Mouse (Mus musculus) CH12.LX (cell line): ENCODE data around the gene Dip2b. TPM values are rescaled to one million over a fixed set of nuclear protein-coding genes. Genes with fewer than 3 reads are reported as not detected.

Experiments used
- DNase-seq: peaks from one replicate; pipeline ENCODE4 v3.0.0-alpha.2; 2013; ENCODE audit errors: extremely low read depth
- H3K27ac ChIP-seq: 2 replicates; pipeline ENCODE4 v1.5.1; 2012; ENCODE audit warnings: low read depth, mild to moderate bottlenecking, control low read depth, moderate library complexity; ENCODE audit not compliant: insufficient read depth
- H3K27me3 ChIP-seq: replicated peaks from 2 replicates; pipeline ENCODE3; 2012; ENCODE audit warnings: inconsistent platforms
- H3K36me3 ChIP-seq, 2 experiments: replicated peaks in 1 of 2; 2 replicates each; pipeline versions ENCODE3 to v1.6.1; 2012; ENCODE audit warnings: inconsistent platforms in 1 of 2, low read length in 1 of 2, mild to moderate bottlenecking in 1 of 2, mixed read lengths in 1 of 2, moderate library complexity in 1 of 2; ENCODE audit not compliant: control insufficient read depth in 1 of 2, insufficient read depth in 1 of 2
- H3K4me1 ChIP-seq, 2 experiments: 2 replicates each; pipeline ENCODE4 v1.6.1; 2012; ENCODE audit warnings: inconsistent platforms in 1 of 2, moderate library complexity in 1 of 2; ENCODE audit not compliant: insufficient read depth in 2 of 2, control insufficient read depth in 1 of 2
- H3K4me2 ChIP-seq: 2 replicates; pipeline ENCODE4 v1.6.1; 2012; ENCODE audit warnings: low read depth, mild to moderate bottlenecking, control low read depth; ENCODE audit not compliant: poor library complexity, insufficient read depth, severe bottlenecking
- H3K4me3 ChIP-seq, 3 experiments: fragments of 150-350 bp in 1 of 3; sonication (generic) in 1 of 3; replicated peaks in 1 of 3; 2 replicates each; pipeline versions ENCODE3 to v1.5.1; 2011 to 2012; ENCODE audit warnings: low read depth in 2 of 3, low read length in 2 of 3, mild to moderate bottlenecking in 2 of 3, moderate library complexity in 2 of 3, control low read depth in 1 of 3, improper control_type of control experiment in 1 of 3, inconsistent platforms in 1 of 3, mixed read lengths in 1 of 3; ENCODE audit not compliant: poor library complexity in 1 of 3
- H3K79me2 ChIP-seq: replicated peaks from 2 replicates; pipeline ENCODE4 v1.6.1; 2012; ENCODE audit warnings: mild to moderate bottlenecking, moderate library complexity; ENCODE audit not compliant: control insufficient read depth, poor library complexity, insufficient read depth, severe bottlenecking; ENCODE audit errors: extremely low read depth
- H3K9ac ChIP-seq: 2 replicates; pipeline ENCODE4 v1.6.1; 2012; ENCODE audit warnings: low read depth, mild to moderate bottlenecking, control low read depth, moderate library complexity; ENCODE audit not compliant: insufficient read depth
- H3K9me3 ChIP-seq: replicated peaks from 2 replicates; pipeline ENCODE3; 2012; ENCODE audit warnings: low read length, inconsistent platforms, mixed read lengths
- BHLHE40 ChIP-seq: IDR thresholded peaks from 2 replicates; pipeline ENCODE4 v1.6.1; 2011; ENCODE audit warnings: mild to moderate bottlenecking, low read depth, low read length, improper control_type of control experiment
- CHD2 ChIP-seq: IDR thresholded peaks from 2 replicates; pipeline ENCODE4 v1.6.1; 2011; ENCODE audit warnings: low read length, improper control_type of control experiment
- ELF1 ChIP-seq: IDR thresholded peaks from 2 replicates; pipeline ENCODE4 v1.6.1; 2014; ENCODE audit warnings: low read depth, mild to moderate bottlenecking, inconsistent platforms, low read length, improper control_type of control experiment
- JUN ChIP-seq: IDR thresholded peaks from 2 replicates; pipeline ENCODE4 v1.6.1; 2011; ENCODE audit warnings: low read depth, mild to moderate bottlenecking, low read length, improper control_type of control experiment, moderate library complexity; ENCODE audit not compliant: insufficient read depth
- MAZ ChIP-seq: IDR thresholded peaks from 2 replicates; pipeline ENCODE4 v1.6.1; 2012; ENCODE audit warnings: low read depth, mild to moderate bottlenecking, inconsistent platforms, low read length, improper control_type of control experiment, moderate library complexity
- MXI1 ChIP-seq: IDR thresholded peaks from 2 replicates; pipeline ENCODE4 v1.6.1; 2011; ENCODE audit warnings: mild to moderate bottlenecking, low read depth, low read length, improper control_type of control experiment
- MYC ChIP-seq: IDR thresholded peaks from 2 replicates; pipeline ENCODE4 v1.6.1; 2011; ENCODE audit warnings: low read depth, mild to moderate bottlenecking, improper control_type of control experiment, low read length
- NRF1 ChIP-seq: IDR thresholded peaks from 2 replicates; pipeline ENCODE4 v1.6.1; 2014; ENCODE audit warnings: low read depth, mild to moderate bottlenecking, inconsistent platforms, low read length, improper control_type of control experiment, moderate library complexity
- POLR2A ChIP-seq: IDR thresholded peaks from 2 replicates; pipeline ENCODE4 v1.6.1; 2011; ENCODE audit warnings: low read depth, mild to moderate bottlenecking, improper control_type of control experiment, low read length
- POLR2AphosphoS2 ChIP-seq: IDR thresholded peaks from 2 replicates; pipeline ENCODE4 v1.6.1; 2011; ENCODE audit warnings: low read depth, low read length, improper control_type of control experiment
- RAD21 ChIP-seq: IDR thresholded peaks from 2 replicates; pipeline ENCODE4 v1.6.1; 2011; ENCODE audit warnings: low read depth, mild to moderate bottlenecking, low read length, improper control_type of control experiment, moderate library complexity
- RCOR1 ChIP-seq: conservative IDR thresholded peaks from 2 replicates; pipeline ENCODE4 v1.6.1; 2012; ENCODE audit warnings: low read depth, mild to moderate bottlenecking, inconsistent platforms, low read length, improper control_type of control experiment
- SMC3 ChIP-seq: IDR thresholded peaks from 2 replicates; pipeline ENCODE4 v1.6.1; 2011; ENCODE audit warnings: low read depth, low read length, improper control_type of control experiment
- UBTF ChIP-seq: IDR thresholded peaks from 2 replicates; pipeline ENCODE4 v1.6.1; 2012; ENCODE audit warnings: low read depth, mild to moderate bottlenecking, inconsistent platforms, low read length, improper control_type of control experiment, moderate library complexity
- ZKSCAN1 ChIP-seq: IDR thresholded peaks from 2 replicates; pipeline ENCODE4 v1.6.1; 2012; ENCODE audit warnings: low read depth, inconsistent platforms, low read length, improper control_type of control experiment, borderline replicate concordance
- ZMIZ1 ChIP-seq: IDR thresholded peaks from 2 replicates; pipeline ENCODE4 v1.6.1; 2012; ENCODE audit warnings: low read depth, mild to moderate bottlenecking, inconsistent platforms, low read length, improper control_type of control experiment
- dilution Hi-C: fragments of 300-500 bp; cut with MboI; formaldehyde crosslinking; loops from 2 replicates; pipeline ENCODE4 v1.14.3; 2020; ENCODE audit warnings: low sequenced_read_pairs; ENCODE audit not compliant: extremely low pct_unique_long_range_greater_than_20kb, extremely low pct_ligation_motif_present
- in situ Hi-C: fragments of 300-500 bp; cut with MboI; formaldehyde crosslinking; loops from 3 replicates; pipeline ENCODE4 v1.14.3; 2019; ENCODE audit warnings: low sequenced_read_pairs, low pct_ligation_motif_present, low pct_unique_long_range_greater_than_20kb, mixed read lengths
- polyA plus RNA-seq: library from polyadenylated mRNA; unstranded; fragments of >175 nt; gene quantifications from 2 replicates; pipeline ENCODE4 v1.2.1, GENCODE M21; 2012; ENCODE audit warnings: low read depth; ENCODE audit not compliant: insufficient read length
- total RNA-seq, 2 experiments: library from RNA; depleted of rRNA; stranded (reverse); fragments of 300-350 nt in 1 of 2; fragments of >200 nt in 1 of 2; gene quantifications; 2 replicates each; pipeline ENCODE4 v1.2.3; 2012 to 2014

The Dip2b gene
- total and polyA plus RNA-seq, 3 experiments = 15.7 to 18.2 (median 16.7) TPM

DNA sequence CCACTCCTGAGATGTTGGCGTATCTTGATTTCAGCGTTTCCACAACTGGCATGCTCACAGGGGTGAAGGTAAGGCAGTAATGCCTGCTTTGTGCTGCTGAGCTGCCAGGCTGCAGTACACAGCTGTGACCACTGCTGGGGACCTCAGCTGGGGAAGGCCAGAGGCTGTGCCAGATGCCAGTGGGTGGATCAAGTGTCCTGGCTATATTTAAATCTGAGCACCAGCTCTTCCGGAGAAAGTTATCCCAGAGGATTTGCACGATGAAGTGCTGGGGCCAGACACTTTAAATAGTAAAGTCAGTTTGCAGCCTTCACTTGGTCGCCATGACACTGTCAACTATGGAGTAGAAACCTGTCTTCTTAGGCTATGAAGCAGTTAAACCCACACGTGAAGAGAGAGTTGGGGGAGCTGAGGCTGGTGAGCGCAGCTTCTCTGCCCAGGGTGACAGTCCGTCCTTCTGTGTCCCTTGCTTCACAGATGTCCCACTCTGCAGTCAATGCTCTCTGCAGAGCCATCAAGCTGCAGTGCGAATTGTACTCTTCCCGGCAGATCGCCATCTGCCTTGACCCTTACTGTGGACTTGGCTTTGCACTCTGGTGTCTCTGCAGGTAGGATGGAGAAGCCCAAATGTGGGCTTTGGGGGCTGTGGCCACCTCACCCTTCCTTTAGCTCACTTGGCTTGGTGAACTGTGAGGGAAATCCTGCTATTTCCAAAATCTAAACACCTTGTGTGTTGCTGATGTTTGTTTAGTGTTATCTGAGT, 160.7 kb downstream of the Dip2b start:
- dilution Hi-C loops = no loop called here
- no peaks in the 10 kb centered on the region for H3K79me2 ChIP-seq
- H3K9ac ChIP-seq = no peak overlapping the region
- H3K9me3 ChIP-seq = no peaks in the 10 kb centered on the region
- H3K27ac ChIP-seq = no peak overlapping the region
- TF ChIP-seq UBTF (no peak), BHLHE40 (no peak), MAZ (no peak), POLR2AphosphoS2 (no peak), SMC3 (no peak), JUN (no peak), NRF1 (no peak), CHD2 (no peak), MYC (no peak), MXI1 (no peak), RAD21 (no peak), RCOR1 (no peak), POLR2A (no peak), ELF1 (no peak)
- H3K4me2 ChIP-seq = no peak overlapping the region
- no peaks in the 10 kb centered on the region for H3K27me3 ChIP-seq
- no peak overlapping the region for H3K4me3 ChIP-seq
- peaks cover 8% of the 10 kb centered on the region in 2 experiments for H3K4me1 ChIP-seq
- in situ Hi-C loops = no loop called here
- peaks cover 29 to 89% of the 10 kb centered on the region in 2 experiments for H3K36me3 ChIP-seq
- no peak for DNase-seq

DNA sequence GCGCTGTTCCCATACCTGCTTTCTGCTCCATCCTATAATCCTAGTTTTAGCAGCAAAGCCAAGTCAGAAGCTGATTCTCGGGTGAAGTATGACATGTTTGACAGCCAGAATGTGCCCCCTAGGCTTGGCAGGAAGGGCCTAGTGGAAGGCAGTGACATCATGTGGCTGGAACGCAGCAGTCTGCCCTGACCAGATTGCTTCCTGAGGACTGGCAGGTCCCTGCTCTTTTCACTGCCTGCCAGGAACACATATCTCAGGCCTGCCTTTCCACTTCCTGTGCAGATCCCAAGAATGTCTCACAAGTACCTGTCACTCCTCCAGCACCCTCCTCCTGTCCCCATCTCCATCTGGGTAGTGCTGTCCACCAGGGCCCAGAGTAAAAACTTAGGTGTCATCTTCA, 161.3 kb downstream of the Dip2b start:
- Histone ChIP-seq H3K4me2 (no peak overlapping the region), H3K27ac (no peak overlapping the region), H3K36me3 (peaks cover 28 to 83% of the 10 kb centered on the region in 2 experiments), H3K4me3 (no peak overlapping the region), H3K27me3 (no peaks in the 10 kb centered on the region), H3K9me3 (no peaks in the 10 kb centered on the region), H3K9ac (no peak overlapping the region), H3K79me2 (no peaks in the 10 kb centered on the region), H3K4me1 (peaks cover 8 to 14% of the 10 kb centered on the region in 2 experiments)
- DNase-seq = no peak
- TF ChIP-seq ZKSCAN1 (no peak), ZMIZ1 (no peak)
- in situ Hi-C loops (no loop called here), dilution Hi-C loops (no loop called here)
